Mouse (Mus musculus) myocyte (in vitro differentiated cells): ENCODE results near the gene Eml2.

Experiments
- MYOG ChIP-seq, 3 experiments: IDR thresholded peaks; one replicate each; pipeline ENCODE4 v1.6.1; 2011; ENCODE audit warnings: control low read depth in 2 of 3, low read depth in 2 of 3, mild to moderate bottlenecking in 2 of 3; ENCODE audit not compliant: insufficient read length in 2 of 3, control insufficient read depth in 1 of 3, insufficient read depth in 1 of 3
- SRF ChIP-seq: IDR thresholded peaks from one replicate; pipeline ENCODE4 v1.6.1; 2011; ENCODE audit warnings: low read depth; ENCODE audit not compliant: control insufficient read depth, insufficient read length
- TCF12 ChIP-seq: IDR thresholded peaks from one replicate; pipeline ENCODE4 v1.6.1; 2011; ENCODE audit warnings: mild to moderate bottlenecking, control low read depth; ENCODE audit not compliant: poor library complexity, insufficient read depth, severe bottlenecking
- USF1 ChIP-seq: IDR thresholded peaks from one replicate; pipeline ENCODE4 v1.6.1; 2011; ENCODE audit warnings: low read depth, mild to moderate bottlenecking, control low read depth, moderate library complexity

- TF ChIP-seq TCF12 (no peak), MYOG (IDR thresholded peaks at IDR 0.05; ENCODE audit: control insufficient read depth in 1 of 3, insufficient read depth in 1 of 3, insufficient read length in 2 of 3, low read depth in 2 of 3) (no peak), USF1 (no peak), SRF (no peak)
These were observed 4.4 kb upstream of the Eml2 start for GRCm38 (mm10) chr7:19171831-19172230.
